Mouse (Mus musculus) midbrain, embryonic 14.5 days (tissue): ENCODE results near the gene Patz1. TPM values are rescaled to one million over a fixed set of nuclear protein-coding genes. Genes with fewer than 3 reads are reported as not detected.

ENCODE experiments used
- ATAC-seq: fragments of 200-750 bp; cut with Nextera tagmentation; 2 replicates; pipeline ENCODE4 v1.8.0; 2017; ENCODE audit warnings: moderate number of reproducible peaks, moderate library complexity; ENCODE audit not compliant: low FRiP score, low TSS enrichment
- DNase-seq: peaks from one replicate; pipeline ENCODE4 v3.0.0-alpha.2; 2015
- H3K27ac ChIP-seq: fragments of 300-500 bp; sonication (generic); replicated peaks from 2 replicates; pipeline ENCODE4 v1.5.1; 2014; ENCODE audit warnings: mild to moderate bottlenecking, low read depth, low read length, moderate library complexity
- H3K27me3 ChIP-seq: fragments of 300-500 bp; sonication (generic); 2 replicates; pipeline ENCODE4 v1.6.1; 2014; ENCODE audit warnings: low read length, control low read depth, mixed read lengths; ENCODE audit not compliant: control insufficient read depth, insufficient read depth
- H3K36me3 ChIP-seq: fragments of 300-500 bp; sonication (generic); 2 replicates; pipeline ENCODE4 v1.6.1; 2014; ENCODE audit warnings: low read length, control low read depth; ENCODE audit not compliant: control insufficient read depth, insufficient read depth
- H3K4me1 ChIP-seq: fragments of 300-500 bp; sonication (generic); 2 replicates; pipeline ENCODE4 v1.6.1; 2014; ENCODE audit warnings: mild to moderate bottlenecking, antibody characterized with exemption, low read length, control low read depth; ENCODE audit not compliant: control insufficient read depth, insufficient read depth
- H3K4me2 ChIP-seq: fragments of 300-500 bp; sonication (generic); 2 replicates; pipeline ENCODE4 v1.6.1; 2014; ENCODE audit warnings: mild to moderate bottlenecking, low read length, moderate library complexity
- H3K4me3 ChIP-seq: fragments of 300-500 bp; sonication (generic); replicated peaks from 2 replicates; pipeline ENCODE4 v1.5.1; 2014; ENCODE audit warnings: low read depth, low read length
- H3K9ac ChIP-seq: fragments of 300-500 bp; sonication (generic); replicated peaks from 2 replicates; pipeline ENCODE4 v1.6.1; 2014; ENCODE audit warnings: mild to moderate bottlenecking, low read length, moderate library complexity
- H3K9me3 ChIP-seq: fragments of 300-500 bp; sonication (generic); 2 replicates; pipeline ENCODE4 v1.6.1; 2016; ENCODE audit warnings: low read length, control low read depth, mixed read lengths; ENCODE audit not compliant: control insufficient read depth
- WGBS: fragments of 180-500 bp; shearing (Covaris S2); extraction: QIAGEN DNeasy Blood & Tissue Kit; methylation state at CpG from one replicate; pipeline ENCODE4 v1.1.7; 2014; 5-methylcytosine and 5-hydroxymethylcytosine counted together
- polyA plus RNA-seq: library from polyadenylated mRNA; unstranded; fragments of >200 nt; fragmentation: Nextera tagmentation; extraction: Ambion mirVana; gene quantifications from 2 replicates; pipeline ENCODE4 v1.2.1, GENCODE M21; 2014

Gene Patz1
- polyA plus RNA-seq, 1 experiment from 2014 or later = 78.7 TPM

DNA sequence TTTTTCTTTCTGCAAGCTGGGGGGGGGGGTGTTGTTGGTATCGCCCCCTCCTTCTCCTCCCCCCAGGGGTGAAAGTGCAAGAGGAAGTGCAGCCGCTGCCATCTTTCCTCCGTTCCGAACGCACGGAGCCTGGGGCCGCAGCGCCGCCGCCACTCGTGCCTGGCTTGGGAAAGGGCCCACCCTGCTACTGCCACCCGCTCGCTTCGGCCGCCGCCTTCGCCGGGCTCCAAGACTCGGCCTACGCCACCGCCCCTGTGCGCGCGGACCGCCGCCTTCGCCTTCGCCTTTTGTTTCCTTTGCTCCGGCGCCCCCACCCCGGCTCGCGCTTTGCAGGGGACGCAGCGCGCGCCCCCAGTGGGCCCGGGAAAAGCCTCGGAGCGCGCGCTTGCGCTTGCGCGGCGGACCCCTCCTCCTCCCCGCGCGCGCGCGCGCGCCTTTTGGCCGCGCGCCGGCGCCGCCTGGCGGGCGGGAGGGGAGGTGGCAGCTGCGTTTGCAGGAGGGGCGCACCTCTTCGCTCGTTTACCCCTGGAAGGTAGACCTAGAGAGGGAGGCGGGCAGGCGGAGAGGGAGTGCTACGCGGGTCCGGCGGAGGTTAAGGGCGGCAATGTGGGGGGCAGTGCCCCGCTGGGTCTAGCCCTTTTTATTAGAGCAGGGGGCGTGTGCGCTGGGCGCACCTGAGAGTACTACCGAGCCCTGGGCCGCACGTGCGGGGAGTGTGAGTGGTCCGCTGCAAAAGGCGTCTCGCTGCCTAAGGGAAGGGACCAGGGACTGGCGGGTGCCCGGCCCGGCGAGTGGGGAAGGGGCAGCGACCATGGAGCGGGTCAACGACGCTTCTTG lies 1.3 kb downstream of the Patz1 start:
- Histone ChIP-seq H3K4me1 (peaks cover 31% of the 10 kb centered on the region), H3K4me2 (peak overlapping the region; percentile 100), H3K9me3 (no peaks in the 10 kb centered on the region), H3K36me3 (peaks cover 23% of the 10 kb centered on the region), H3K4me3 (peak overlapping the region; percentile 88), H3K9ac (peak overlapping the region; percentile 95), H3K27ac (peak overlapping the region; percentile 100), H3K27me3 (no peaks in the 10 kb centered on the region)
- peak; percentile 99 for DNase-seq
- under 1% methylated on average over 88 of the region's 92 CpGs for WGBS
- peak; percentile 62 for ATAC-seq

DNA sequence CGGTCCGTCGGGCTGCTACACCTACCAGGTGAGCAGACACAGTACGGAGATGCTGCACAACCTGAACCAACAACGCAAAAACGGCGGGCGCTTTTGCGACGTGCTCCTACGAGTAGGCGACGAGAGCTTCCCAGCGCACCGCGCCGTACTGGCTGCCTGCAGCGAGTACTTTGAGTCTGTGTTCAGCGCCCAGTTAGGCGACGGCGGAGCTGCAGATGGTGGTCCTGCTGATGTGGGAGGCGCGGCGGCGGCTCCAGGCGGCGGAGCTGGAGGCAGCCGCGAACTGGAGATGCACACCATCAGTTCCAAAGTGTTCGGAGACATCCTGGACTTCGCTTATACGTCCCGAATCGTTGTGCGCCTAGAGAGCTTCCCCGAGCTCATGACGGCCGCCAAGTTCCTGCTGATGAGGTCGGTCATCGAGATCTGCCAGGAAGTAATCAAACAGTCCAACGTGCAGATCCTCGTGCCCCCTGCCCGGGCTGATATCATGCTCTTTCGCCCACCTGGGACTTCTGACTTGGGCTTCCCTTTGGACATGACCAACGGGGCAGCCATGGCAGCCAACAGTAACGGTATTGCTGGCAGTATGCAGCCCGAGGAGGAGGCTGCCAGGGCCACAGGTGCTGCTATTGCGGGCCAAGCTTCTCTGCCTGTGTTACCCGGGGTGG lies 2.1 kb downstream of the Patz1 start:
- under 1% methylated on average over 50 of the region's 50 CpGs for WGBS
- DNase-seq = peak; percentile 76
- H3K4me1 ChIP-seq = peaks cover 39% of the 10 kb centered on the region

DNA sequence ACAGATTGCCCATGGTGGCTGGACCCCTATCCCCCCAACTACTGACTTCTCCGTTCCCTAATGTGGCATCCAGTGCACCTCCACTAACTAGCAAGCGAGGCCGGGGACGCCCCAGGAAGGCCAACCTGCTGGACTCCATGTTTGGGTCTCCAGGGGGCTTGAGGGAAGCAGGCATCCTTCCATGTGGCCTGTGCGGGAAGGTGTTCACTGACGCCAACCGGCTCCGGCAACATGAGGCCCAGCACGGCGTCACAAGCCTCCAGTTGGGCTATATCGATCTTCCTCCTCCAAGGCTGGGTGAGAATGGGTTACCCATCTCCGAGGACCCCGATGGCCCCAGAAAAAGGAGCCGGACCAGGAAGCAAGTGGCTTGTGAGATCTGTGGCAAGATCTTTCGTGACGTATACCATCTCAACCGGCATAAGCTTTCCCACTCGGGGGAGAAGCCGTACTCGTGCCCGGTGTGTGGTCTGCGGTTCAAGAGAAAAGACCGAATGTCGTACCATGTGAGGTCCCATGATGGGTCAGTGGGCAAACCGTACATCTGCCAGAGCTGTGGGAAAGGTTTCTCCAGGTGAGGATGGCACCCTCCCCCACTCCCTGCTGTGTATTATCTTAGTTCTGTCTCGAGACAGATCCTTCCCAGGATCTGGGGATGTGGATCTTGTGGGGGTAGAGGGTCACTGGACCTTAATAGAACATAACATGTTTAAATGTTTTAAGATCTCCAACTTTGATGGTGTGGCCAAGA lies 2.8 kb downstream of the Patz1 start:
- peak; percentile 52 for DNase-seq
- under 1% methylated on average over 26 of the region's 26 CpGs for WGBS
- H3K4me1 ChIP-seq = peaks cover 46% of the 10 kb centered on the region

More for the DNA sequence above, 2.1 kb downstream of the Patz1 start:
- no peak for ATAC-seq
- Histone ChIP-seq H3K36me3 (peaks cover 30% of the 10 kb centered on the region), H3K27ac (peak overlapping the region; percentile 100), H3K4me2 (peak overlapping the region; percentile 100), H3K27me3 (no peaks in the 10 kb centered on the region), H3K9ac (peak overlapping the region; percentile 95), H3K9me3 (no peaks in the 10 kb centered on the region), H3K4me3 (peak overlapping the region; percentile 88)

DNA sequence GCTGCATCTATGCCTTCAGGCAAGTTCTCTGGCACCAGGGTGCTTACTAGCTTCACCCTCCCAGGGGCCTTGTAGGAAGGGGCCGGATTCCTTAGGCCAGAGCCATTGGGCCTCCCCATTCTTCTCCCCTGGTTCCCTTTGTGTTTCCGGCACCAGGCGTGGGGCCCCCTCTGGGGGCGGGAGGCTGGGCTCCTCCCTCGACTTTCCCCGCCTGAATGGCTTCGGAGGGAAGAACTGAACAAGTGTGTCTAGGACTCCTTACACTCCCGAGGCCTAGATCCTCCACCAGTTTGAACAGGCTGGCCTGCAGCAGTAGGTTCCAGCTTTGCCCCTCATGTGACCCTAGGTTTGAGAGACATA lies 3.4 kb downstream of the Patz1 start:
- Histone ChIP-seq H3K36me3 (peaks cover 42% of the 10 kb centered on the region), H3K4me2 (peak overlapping the region; percentile 100), H3K27ac (peak overlapping the region; percentile 100), H3K4me1 (peaks cover 46% of the 10 kb centered on the region), H3K27me3 (no peaks in the 10 kb centered on the region), H3K9ac (peak overlapping the region; percentile 95), H3K9me3 (no peaks in the 10 kb centered on the region), H3K4me3 (peak overlapping the region; percentile 88)
- WGBS = 0% methylated on average over 8 of the region's 8 CpGs
- ATAC-seq (no peak), DNase-seq (peak; percentile 76)

More for the DNA sequence above, 2.8 kb downstream of the Patz1 start:
- Histone ChIP-seq H3K27ac (peak overlapping the region; percentile 100), H3K9me3 (no peaks in the 10 kb centered on the region), H3K4me2 (peak overlapping the region; percentile 100), H3K4me3 (peak overlapping the region; percentile 88), H3K36me3 (peaks cover 36% of the 10 kb centered on the region), H3K27me3 (no peaks in the 10 kb centered on the region), H3K9ac (peak overlapping the region; percentile 95)
- no peak for ATAC-seq

DNA sequence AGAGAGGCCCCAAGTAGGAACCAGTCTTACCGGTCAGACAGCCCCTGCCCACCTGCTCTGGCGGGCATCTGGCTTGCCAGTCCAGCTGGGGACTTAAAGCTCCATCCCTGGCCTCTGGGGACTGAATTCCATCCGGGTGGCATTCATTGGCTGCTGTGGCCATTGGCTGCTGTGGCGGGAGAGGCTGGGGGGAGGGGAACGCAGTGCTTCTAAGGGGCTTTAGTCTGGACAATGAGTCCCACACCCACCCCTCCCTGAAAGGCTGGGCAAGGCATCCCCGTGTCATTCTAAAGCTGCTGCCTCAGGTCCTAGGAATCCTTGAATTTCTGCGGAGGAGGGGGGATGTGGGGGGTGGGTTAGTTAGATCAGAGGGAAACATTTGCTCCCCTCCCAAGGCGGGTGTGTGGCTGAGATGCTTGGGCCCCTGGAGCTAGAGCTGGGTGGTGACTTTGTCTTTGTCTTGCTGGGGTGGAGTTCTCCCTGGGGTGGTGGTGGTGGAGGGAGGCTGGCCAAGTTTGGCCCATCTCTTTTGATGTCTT lies 4.1 kb downstream of the Patz1 start:
- H3K4me3 ChIP-seq = peak overlapping the region; percentile 88
- peak; percentile 28 for ATAC-seq
- H3K9ac ChIP-seq = peak overlapping the region; percentile 95
- H3K27ac ChIP-seq = peak overlapping the region; percentile 100
- H3K9me3 ChIP-seq = no peaks in the 10 kb centered on the region
- peak; percentile 88 for DNase-seq
- H3K4me2 ChIP-seq = peak overlapping the region; percentile 100
- H3K4me1 ChIP-seq = peaks cover 43% of the 10 kb centered on the region
- WGBS = 1% methylated on average over 8 of the region's 8 CpGs
- H3K36me3 ChIP-seq = peaks cover 49% of the 10 kb centered on the region
- H3K27me3 ChIP-seq = no peaks in the 10 kb centered on the region

DNA sequence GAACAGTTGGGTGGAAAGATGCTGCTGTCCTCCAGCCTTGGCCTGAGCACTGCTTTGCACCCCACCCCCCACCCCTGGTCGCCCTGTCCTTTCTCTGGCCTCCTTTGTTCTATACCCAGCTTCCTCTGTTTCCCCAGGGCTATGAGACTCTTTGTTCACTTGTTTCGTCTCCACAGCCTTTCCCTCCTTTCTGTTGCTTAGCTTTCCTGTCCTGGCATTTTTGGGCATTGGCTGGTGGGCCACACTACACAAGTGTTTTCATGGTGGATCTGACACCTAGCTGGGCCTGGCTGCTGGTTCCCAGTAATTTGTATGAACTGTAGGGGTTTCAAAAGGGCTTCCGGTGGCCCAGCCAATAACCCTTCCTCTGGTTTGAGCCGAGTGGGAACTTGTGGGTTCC lies 4.7 kb downstream of the Patz1 start:
- Histone ChIP-seq H3K36me3 (peaks cover 55% of the 10 kb centered on the region), H3K27ac (peak overlapping the region; percentile 100), H3K27me3 (no peaks in the 10 kb centered on the region), H3K9me3 (no peaks in the 10 kb centered on the region), H3K4me3 (peak overlapping the region; percentile 88), H3K9ac (peak overlapping the region; percentile 95), H3K4me2 (peak overlapping the region; percentile 100), H3K4me1 (peaks cover 38% of the 10 kb centered on the region)
- ATAC-seq = no peak
- WGBS = 6% methylated on average over 4 of the region's 4 CpGs
- no peak for DNase-seq

DNA sequence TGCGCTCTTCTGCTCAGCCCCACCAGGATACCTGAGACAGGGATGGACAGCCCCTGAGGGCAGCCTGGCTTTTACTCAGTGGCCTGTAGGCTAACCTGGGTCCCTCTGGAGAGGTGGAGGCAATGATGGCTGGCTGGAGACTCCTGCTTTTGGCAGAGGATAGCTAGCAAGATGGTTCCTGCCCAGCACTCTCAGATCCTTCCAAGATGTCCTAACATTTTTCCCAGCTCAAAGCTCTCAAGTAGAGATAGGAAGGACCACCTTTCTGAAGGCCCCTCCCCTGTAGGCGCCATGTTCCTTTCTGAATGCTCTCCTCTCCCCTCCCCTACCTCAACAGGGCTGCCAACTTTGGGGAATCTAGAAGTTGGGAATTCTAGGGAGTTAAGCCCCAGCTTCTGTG lies 6.0 kb downstream of the Patz1 start:
- Histone ChIP-seq H3K4me2 (peak overlapping the region; percentile 100), H3K4me1 (peaks cover 36% of the 10 kb centered on the region), H3K9ac (peak overlapping the region; percentile 95; the same call in 1 of the 2 replicates), H3K27me3 (no peaks in the 10 kb centered on the region), H3K27ac (no peak overlapping the region), H3K9me3 (no peaks in the 10 kb centered on the region), H3K36me3 (peaks cover 68% of the 10 kb centered on the region), H3K4me3 (peak overlapping the region; percentile 88)
- 89% methylated on average over 2 of the region's 2 CpGs for WGBS
- DNase-seq (no peak), ATAC-seq (no peak)

DNA sequence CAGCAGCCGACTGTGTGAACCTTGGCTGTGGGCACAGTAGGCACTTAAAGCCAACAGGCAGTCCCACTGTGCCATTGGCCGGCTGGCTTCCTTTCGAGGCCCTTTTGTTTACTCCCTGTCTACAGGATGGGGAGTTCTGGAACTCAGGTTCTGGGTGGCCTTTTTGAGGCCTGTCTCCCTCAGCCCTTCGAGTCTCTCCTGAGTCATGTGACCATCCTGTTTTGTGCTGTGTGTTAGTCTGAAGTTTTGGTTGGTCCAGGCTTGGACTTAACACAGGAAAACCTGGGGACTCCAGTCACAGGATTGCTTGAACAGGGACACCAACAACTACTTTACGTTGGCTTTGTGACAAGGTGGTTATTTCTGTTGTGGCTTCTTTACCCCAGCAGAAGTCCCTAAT lies 7.4 kb downstream of the Patz1 start:
- no peak overlapping the region for H3K27ac ChIP-seq
- H3K4me1 ChIP-seq = peaks cover 36% of the 10 kb centered on the region
- no peaks in the 10 kb centered on the region for H3K9me3 ChIP-seq
- H3K27me3 ChIP-seq = no peaks in the 10 kb centered on the region
- 62% methylated on average over 5 of the region's 5 CpGs for WGBS
- H3K4me3 ChIP-seq = 0 out of 2 replicates have a peak overlapping the region, but pooled peaks have one; percentile 4
- H3K36me3 ChIP-seq = peaks cover 82% of the 10 kb centered on the region
- no peak for DNase-seq
- ATAC-seq = no peak
- H3K4me2 ChIP-seq = peak overlapping the region; percentile 32; the same call in 1 of the 2 replicates
- 0 out of 2 replicates have a peak overlapping the region, but pooled peaks have one; percentile 36 for H3K9ac ChIP-seq
